Mouse (Mus musculus) inflammation-experienced regulatory T-cells, adult 6 months (primary cell): ENCODE results near the gene Tmem132a. TPM values are rescaled to one million over a fixed set of nuclear protein-coding genes. Genes with fewer than 3 reads are reported as not detected.

Source experiments
- ATAC-seq: one replicate; pipeline ENCODE4 v1.8.0; 2017
- polyA plus RNA-seq, 3 experiments: library from polyadenylated mRNA; unstranded; fragments of 100-300 nt; shearing (Covaris generic); gene quantifications; one replicate each; pipeline ENCODE4 v1.2.1; 2017

Gene Tmem132a
- polyA plus RNA-seq, 3 experiments from 2014 or later, result 0.86 to 1.0 TPM; not detected in 1

GRCm38 (mm10) chr19:10871328-10871961 lies 1.7 kb upstream of the Tmem132a start:
- ATAC-seq, result no peak

GRCm38 (mm10) chr19:10870676-10871075 lies 936 bp upstream of the Tmem132a start:
- no peak for ATAC-seq

DNA sequence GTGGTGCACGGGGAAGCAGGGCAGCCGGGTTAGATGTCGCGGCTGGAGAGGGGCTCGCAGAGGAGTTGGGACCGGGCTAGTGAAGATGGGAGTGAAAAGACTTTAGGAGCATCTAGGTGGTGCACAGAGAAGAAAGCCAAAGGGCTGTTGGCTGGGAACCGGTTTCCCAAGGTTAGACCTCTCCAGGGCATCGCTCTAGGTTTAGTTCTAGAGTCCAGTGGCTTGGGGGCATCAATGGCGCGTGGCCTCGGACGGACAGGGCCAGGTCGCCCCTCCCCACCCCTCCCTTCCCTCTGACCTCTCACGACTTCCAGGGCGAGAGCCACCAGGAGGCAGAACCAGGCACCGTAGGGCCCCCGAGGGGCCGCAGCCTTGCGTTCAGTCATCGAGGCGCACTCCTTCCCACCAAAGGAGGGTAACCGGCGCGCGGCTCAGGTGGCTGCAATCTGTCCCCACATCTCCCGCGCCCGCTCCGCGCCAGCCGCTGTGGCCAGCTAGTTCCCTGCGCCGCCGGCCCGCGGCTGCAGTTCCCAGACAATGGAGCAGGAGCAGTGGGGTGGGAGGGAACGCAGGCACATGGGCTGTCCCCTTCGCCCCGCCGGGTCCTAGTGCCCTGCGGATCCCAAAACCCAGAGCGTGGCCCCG lies 377 bp downstream of the Tmem132a start:
- ATAC-seq, result no peak

- no peak for ATAC-seq
These were observed 1.1 kb downstream of the Tmem132a start for GRCm38 (mm10) chr19:10868623-10869141.

DNA sequence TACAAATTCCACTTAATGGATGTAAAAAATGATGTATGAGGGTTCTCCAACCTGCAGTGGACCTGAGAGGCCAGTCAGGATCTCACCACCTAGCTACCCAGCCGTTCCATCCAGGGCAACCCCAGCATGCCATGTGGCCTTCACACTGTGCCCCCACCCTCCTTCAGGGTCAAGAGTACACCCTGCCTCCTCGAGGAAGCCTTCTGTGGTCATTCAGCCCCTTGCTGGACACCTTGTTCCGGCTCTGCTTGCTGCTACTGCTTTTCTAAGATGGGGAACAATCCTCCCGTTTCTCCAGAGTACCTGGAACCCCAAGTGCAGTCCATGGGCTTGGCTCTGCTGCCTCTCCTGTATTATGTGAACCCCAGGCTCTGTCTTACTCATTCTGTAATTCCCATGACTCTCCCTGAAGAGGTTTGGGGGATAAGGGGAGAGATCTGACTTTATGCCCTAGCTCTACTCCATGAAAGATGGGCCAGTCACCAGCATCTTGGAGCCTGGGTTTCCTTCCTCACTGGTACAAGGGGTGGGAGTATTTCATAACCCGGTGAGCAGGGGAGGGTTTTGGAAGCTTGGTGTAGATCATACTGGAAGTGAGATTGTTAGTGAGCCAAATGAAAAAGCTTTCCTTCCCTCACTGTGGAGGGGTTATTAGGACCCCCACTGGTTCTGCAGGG lies 1.7 kb downstream of the Tmem132a start:
- ATAC-seq, result no peak

GRCm38 (mm10) chr19:10866351-10866750 lies 3.4 kb downstream of the Tmem132a start:
- ATAC-seq, result no peak

GRCm38 (mm10) chr19:10860072-10860497 lies 9.7 kb downstream of the Tmem132a start:
- ATAC-seq, result no peak

GRCm38 (mm10) chr19:10856520-10856919 lies 13.2 kb downstream of the Tmem132a start:
- no peak for ATAC-seq

DNA sequence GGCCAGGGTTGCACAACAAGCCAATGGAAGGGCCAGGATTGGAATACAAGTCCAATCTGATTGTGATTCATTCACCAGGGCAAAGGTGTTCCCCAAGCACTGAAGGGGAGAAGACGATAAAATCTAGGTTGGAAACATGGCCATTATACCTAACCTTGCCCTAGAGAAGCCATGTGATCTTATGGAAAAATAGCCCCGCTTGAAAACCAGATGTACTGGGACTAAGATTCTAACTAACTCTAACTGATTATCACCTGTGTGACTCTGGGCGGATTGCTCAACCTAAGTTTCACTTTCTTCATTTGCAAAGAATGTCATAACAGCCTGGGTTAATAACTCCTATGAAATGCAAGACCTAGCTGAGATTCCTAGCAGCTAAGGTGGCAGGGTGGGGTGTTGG lies 14.3 kb downstream of the Tmem132a start:
- no peak for ATAC-seq

- no peak for ATAC-seq
These were observed 22.2 kb downstream of the Tmem132a start for GRCm38 (mm10) chr19:10847311-10848087.

DNA sequence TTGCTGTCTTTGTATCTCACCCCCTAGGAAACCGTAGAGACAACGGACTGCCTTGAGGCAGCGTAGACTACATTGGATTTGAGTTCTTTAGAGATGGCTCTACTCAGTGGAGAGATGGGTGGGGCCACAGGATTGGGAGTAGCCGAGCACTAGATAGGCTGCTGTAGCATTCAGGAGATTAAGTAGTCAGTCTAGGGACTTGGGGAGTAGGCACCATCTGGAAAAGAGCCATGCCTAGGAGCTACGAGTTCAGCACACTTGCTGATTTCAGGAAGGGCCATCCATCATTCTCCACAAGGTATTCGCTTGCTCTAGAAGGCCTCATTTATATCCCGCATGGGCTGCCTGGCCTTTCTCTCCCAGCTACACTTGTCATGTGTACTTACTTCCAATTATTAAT lies 23.6 kb downstream of the Tmem132a start:
- no peak for ATAC-seq

GRCm38 (mm10) chr19:10845454-10845853 lies 24.3 kb downstream of the Tmem132a start:
- no peak for ATAC-seq

DNA sequence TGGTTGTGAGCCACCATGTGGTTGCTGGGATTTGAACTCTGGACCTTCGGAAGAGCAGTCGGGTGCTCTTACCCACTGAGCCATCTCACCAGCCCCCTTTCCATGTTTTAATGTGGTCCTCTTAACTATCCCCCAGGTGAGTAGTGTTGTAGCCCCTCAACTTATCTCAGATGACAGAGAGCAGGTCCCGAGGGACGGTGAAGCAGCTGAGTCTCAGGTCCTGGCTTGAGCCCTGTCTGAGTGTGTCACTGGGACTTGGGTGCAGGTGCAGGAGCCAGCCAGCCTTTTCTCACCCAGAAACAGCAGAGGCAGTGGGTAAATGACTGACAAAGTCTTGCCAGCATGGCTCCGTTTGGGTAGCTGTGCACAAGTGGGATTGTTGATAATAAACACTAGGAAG lies 25.5 kb downstream of the Tmem132a start:
- no peak for ATAC-seq

GRCm38 (mm10) chr19:10842914-10843313 lies 26.8 kb downstream of the Tmem132a start:
- ATAC-seq, result no peak

DNA sequence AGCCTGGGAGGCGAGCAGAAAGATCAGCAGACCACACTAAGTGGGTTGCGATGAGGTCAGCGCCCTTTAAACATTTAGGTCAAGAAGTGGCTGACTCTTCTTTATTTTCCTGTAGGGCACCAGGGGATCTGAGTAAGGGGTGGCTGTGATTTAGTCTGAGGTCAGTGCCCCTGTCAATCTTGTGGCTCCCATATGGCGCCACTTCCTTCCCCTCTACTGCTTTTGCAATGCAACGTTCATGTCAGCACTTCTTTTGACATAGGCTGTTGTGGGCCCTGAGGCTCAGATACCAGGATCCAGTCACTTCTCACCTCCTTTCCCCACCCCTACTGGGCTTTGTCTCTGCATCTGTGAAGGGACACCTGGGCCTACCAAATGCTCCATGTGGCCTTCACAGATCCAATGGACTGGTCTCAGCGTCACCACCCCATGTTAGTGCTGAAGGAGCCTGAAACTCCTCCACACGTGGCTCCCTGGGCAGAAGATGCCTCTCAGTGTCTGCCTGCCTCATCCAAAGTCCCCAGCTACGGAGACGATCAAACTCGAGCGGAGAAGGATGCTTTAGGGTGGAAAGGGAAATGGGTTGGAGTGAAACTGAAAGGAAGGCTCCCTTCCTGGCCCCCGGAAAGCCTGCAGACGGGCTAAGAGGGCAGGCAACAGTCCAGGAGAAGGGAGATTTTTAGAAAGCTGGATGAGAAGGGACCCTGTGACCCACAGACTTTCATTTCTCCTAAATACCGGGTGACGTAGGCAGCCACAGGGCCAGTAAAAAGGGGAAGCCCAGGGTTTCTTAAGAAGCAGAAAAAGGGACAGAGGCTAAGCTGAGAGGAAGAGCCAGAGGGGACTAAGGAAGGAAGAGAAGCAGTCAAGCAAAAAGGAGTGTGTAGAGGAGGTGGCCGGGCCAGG lies 27.8 kb downstream of the Tmem132a start:
- ATAC-seq, result no peak

DNA sequence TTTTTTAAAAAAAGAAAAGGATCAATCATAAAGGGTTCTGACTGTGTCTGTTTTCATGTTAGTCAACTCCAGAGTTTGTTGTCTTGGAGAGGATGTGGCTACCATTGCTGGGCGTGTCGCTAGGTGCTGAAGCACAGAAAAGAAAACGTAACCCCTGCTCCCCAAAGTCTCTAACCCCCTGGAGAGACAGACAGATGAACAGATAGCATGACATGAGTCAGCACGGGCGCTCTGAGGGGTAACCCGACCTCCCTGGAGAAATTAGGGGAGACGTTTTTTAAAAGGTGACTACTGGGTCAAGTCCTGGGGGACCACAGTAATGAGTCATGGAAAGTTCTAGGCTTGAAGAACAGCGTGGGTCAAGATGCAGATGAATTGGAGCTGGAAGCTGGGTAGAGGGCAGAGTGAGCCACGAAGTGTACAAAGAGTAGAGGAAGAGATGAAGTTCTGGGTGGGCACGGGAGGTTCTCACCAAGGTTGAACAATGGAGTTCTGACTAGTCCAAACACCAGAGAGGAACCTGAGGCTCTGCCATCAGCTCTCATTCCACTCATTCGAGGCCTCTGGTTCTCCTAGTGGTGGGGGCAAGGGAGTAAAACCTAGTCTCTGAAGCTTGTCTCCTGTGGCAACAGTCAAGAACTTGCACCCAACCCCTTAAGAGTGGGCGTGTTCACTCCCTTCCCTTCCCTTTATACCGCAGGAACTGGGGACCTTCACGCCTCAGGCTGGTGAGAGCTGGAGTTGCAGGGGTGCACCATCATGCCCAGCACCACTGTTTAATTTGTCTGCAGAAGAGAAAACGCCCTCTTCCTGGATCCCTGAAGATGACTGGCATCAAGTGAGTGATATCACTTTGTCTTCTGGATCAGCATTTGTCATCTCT lies 30.5 kb downstream of the Tmem132a start, which contains the start of gene Slc15a3:
Gene Slc15a3 (plus strand): TSS at position 718 of the 883 bp plus-strand sequence.
- ATAC-seq, result peak; percentile 65

- ATAC-seq, result no peak
These were observed 34.1 kb downstream of the Tmem132a start for GRCm38 (mm10) chr19:10835671-10836070.

GRCm38 (mm10) chr19:10833611-10834010 lies 36.1 kb downstream of the Tmem132a start:
- ATAC-seq, result no peak

DNA sequence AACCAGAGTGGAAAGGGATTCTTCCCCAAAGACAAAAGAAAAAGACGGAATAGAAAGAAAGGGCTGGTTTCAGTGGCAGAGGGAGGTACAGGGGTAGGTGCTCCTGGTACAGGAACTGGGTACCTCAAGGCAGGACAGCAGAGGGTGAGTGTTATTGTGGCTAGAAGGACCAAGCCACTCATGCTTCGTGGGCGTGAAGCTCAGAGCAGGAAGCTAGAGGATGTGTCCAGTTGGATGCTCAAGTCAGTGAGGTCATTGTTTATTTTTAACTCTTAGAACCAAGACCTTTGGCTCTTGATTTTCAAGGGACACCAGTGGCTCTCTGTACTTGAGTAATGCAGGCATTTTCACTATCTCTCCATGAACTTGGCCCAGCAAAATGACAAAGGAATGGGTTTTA lies 37.7 kb downstream of the Tmem132a start:
- ATAC-seq, result no peak

- peak; percentile 32 for ATAC-seq
These were observed 38.3 kb downstream of the Tmem132a start for GRCm38 (mm10) chr19:10831424-10831823.
